Mouse (Mus musculus): ENCODE data around the gene Tnxb. TPM values are rescaled to one million over a fixed set of nuclear protein-coding genes. Genes with fewer than 3 reads are reported as not detected.

Gene Tnxb
- polyA plus RNA-seq, 1 experiment from 2014 or later = 0.77 TPM

GRCm38 (mm10) chr17:34659897-34660214 lies 10.5 kb upstream of the Tnxb start:
- H3K9me3 ChIP-seq (replicated peaks) = no peaks in the 10 kb centered on the region
- peaks cover 41% of the 10 kb centered on the region for H3K4me1 ChIP-seq (replicated peaks)
- ATAC-seq (ENCODE audit: insufficient number of reproducible peaks, low FRiP score) = no peak
- no peak overlapping the region for H3K9ac ChIP-seq
- peaks cover 33% of the 10 kb centered on the region for H3K27me3 ChIP-seq (replicated peaks)
- H3K36me3 ChIP-seq = no peaks in the 10 kb centered on the region
- no peak overlapping the region for H3K4me2 ChIP-seq
- WGBS = 57% methylated on average over 3 of the region's 3 CpGs
- H3K27ac ChIP-seq (ENCODE audit: poor library complexity, severe bottlenecking) = no peak overlapping the region
- H3K4me3 ChIP-seq = no peak overlapping the region

DNA sequence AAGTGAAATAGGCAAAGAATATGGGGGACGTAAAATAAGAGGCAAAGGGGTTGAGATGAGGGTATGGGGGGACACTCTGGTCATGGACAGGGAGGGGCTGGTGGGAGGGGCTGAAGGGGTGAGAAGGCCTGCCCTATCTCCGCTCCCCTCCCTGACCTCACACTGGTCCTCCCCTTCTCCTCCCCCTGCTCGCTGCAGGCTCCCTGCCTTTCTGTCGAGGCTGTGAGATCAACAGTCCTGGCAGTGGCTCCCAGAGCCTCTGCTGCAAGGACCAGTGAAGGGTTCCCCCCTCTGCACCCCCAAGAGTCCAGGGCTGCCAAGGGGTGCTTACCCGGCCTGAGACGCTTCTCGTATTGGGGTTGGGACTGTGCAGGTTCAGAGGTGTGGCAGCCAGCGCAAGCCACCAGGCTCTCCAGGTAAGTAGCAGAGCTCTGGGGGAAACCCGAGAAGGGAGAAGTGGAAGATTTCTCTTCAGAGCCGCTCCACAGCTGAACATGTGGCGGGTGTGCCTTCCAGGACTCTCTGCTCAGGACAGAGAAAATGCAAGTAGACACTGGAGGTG lies 10.0 kb upstream of the Tnxb start:
- WGBS = 27% methylated on average over 11 of the region's 11 CpGs
- Histone ChIP-seq H3K36me3 (no peaks in the 10 kb centered on the region), H3K4me2 (peak overlapping the region; percentile 60), H3K9me3 (replicated peaks) (no peaks in the 10 kb centered on the region), H3K27me3 (replicated peaks) (peaks cover 37% of the 10 kb centered on the region), H3K4me3 (no peak overlapping the region), H3K27ac (ENCODE audit: poor library complexity, severe bottlenecking) (no peak overlapping the region), H3K4me1 (replicated peaks) (peaks cover 36% of the 10 kb centered on the region), H3K9ac (no peak overlapping the region)
- ATAC-seq (ENCODE audit: insufficient number of reproducible peaks, low FRiP score) = no peak

DNA sequence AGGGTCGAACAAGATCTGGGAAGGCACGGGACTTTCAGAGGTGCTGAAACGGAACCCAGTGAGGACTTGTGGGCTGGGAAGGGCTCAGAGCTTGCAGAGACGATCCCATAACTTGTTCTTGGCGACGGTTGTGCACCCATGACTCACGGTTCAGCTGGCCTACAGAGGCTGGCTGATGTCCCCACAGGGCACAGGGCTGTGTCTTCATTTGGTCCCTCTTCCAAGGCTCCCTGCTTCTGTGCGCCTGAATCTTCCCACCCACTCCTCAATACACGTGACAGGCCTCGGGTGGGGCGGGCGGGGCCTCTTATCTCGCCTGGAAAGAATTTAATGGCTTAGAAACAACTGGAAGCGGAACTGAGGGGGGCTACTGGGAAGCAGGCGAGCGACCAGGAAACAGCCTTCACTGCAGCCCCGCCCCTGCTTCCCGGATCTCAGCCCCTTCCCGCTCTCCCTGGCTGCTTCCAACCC lies 9.2 kb upstream of the Tnxb start:
- H3K27ac ChIP-seq (ENCODE audit: poor library complexity, severe bottlenecking) = no peak overlapping the region
- peak overlapping the region; percentile 60 for H3K4me2 ChIP-seq
- peak overlapping the region; percentile 1; the same call in 1 of the 2 replicates for H3K9ac ChIP-seq
- ATAC-seq (ENCODE audit: insufficient number of reproducible peaks, low FRiP score) = peak; percentile 53; the same call in 1 of the 2 replicates
- 5% methylated on average over 19 of the region's 19 CpGs for WGBS
- peak overlapping the region; percentile 17 for H3K4me3 ChIP-seq
- H3K27me3 ChIP-seq (replicated peaks) = peaks cover 45% of the 10 kb centered on the region
- H3K36me3 ChIP-seq = no peaks in the 10 kb centered on the region
- no peaks in the 10 kb centered on the region for H3K9me3 ChIP-seq (replicated peaks)
- peaks cover 28% of the 10 kb centered on the region for H3K4me1 ChIP-seq (replicated peaks)

DNA sequence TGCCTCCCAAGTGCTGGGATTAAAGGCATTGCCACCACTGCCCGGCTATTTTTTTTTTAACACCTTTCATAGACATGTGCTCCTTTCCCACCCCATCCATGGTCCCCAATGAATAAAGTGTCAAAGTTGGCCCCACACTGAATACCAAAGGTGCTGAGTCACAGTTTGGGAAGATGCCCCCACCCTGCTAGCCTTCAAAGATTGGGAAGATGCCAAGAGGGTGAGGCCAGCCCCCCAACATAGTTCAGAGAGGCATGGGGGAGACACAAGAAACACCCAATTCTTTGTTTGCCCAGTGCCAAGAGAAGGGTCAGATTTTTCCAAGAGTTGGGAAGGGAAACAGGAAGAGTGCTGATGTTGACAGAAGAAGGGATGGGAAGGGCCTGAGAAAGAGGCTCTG lies 7.9 kb upstream of the Tnxb start:
- no peak for ATAC-seq (ENCODE audit: insufficient number of reproducible peaks, low FRiP score)
- WGBS = 71% methylated on average over 1 of the region's 1 CpGs

DNA sequence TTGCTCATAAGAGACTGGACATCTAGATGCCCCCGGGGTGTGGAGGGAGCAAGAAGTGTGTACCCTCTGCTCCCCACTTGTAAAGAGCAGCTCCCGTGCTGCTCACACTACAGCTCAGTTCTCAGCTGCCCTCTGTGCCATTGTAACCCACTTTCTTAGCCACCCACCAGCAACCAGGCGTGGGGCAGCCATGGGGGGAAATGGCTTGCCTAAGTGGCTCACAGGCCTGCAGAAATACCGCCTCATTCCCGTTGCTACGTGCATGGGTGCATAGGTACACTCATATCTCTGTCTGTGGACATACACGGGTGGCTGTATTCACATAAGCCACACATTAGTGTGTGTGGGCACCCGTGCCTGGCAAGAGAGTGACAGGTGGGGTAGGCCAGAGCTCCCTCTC lies 7.4 kb upstream of the Tnxb start:
- peaks cover 26% of the 10 kb centered on the region for H3K4me1 ChIP-seq (replicated peaks)
- H3K27me3 ChIP-seq (replicated peaks) = peaks cover 45% of the 10 kb centered on the region
- no peaks in the 10 kb centered on the region for H3K36me3 ChIP-seq
- no peak overlapping the region for H3K9ac ChIP-seq
- H3K9me3 ChIP-seq (replicated peaks) = no peaks in the 10 kb centered on the region; the same call in 1 of the 2 replicates
- 78% methylated on average over 8 of the region's 8 CpGs for WGBS
- H3K4me3 ChIP-seq = no peak overlapping the region
- no peak overlapping the region for H3K4me2 ChIP-seq
- ATAC-seq (ENCODE audit: insufficient number of reproducible peaks, low FRiP score) = no peak
- no peak overlapping the region for H3K27ac ChIP-seq (ENCODE audit: poor library complexity, severe bottlenecking)

More for the DNA sequence above, 7.9 kb upstream of the Tnxb start:
- H3K4me2 ChIP-seq = no peak overlapping the region
- H3K27me3 ChIP-seq (replicated peaks) = peaks cover 45% of the 10 kb centered on the region
- no peak overlapping the region for H3K4me3 ChIP-seq
- no peak overlapping the region for H3K27ac ChIP-seq (ENCODE audit: poor library complexity, severe bottlenecking)
- peaks cover 26% of the 10 kb centered on the region for H3K4me1 ChIP-seq (replicated peaks)
- no peaks in the 10 kb centered on the region for H3K9me3 ChIP-seq (replicated peaks)
- H3K36me3 ChIP-seq = no peaks in the 10 kb centered on the region
- no peak overlapping the region for H3K9ac ChIP-seq

DNA sequence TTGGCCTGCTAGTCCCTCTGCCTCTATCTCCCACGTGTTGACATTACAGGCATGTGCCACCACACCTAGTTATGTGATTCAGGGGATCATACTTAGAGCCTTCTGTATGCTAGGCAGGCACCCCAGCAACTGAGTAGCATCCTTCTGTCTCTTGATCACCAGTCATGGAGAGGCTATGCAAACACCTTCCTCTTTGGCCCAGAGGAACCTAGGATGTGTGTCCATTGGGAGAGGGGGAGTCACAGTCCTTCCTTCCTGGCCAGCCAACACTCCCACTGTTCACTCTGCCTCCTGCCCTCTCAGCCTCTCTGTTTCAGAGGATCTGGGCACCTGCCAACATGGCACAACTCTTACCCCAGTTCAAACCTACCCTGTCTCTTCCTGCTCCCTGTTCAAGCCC lies 6.8 kb upstream of the Tnxb start:
- Histone ChIP-seq H3K27ac (ENCODE audit: poor library complexity, severe bottlenecking) (no peak overlapping the region), H3K9me3 (replicated peaks) (no peaks in the 10 kb centered on the region; the same call in 1 of the 2 replicates), H3K27me3 (replicated peaks) (peaks cover 45% of the 10 kb centered on the region), H3K36me3 (no peaks in the 10 kb centered on the region), H3K4me2 (no peak overlapping the region), H3K4me1 (replicated peaks) (peaks cover 26% of the 10 kb centered on the region), H3K9ac (no peak overlapping the region), H3K4me3 (no peak overlapping the region)
- 34% methylated on average over 1 of the region's 1 CpGs for WGBS
- no peak for ATAC-seq (ENCODE audit: insufficient number of reproducible peaks, low FRiP score)

- WGBS = 59% methylated on average over 7 of the region's 7 CpGs
- H3K9me3 ChIP-seq (replicated peaks) = no peaks in the 10 kb centered on the region; the same call in 1 of the 2 replicates
- ATAC-seq (ENCODE audit: insufficient number of reproducible peaks, low FRiP score) = no peak
- H3K9ac ChIP-seq = no peak overlapping the region
- H3K27me3 ChIP-seq (replicated peaks) = peaks cover 42% of the 10 kb centered on the region
- no peaks in the 10 kb centered on the region for H3K36me3 ChIP-seq
- no peak overlapping the region for H3K4me2 ChIP-seq
- H3K27ac ChIP-seq (ENCODE audit: poor library complexity, severe bottlenecking) = no peak overlapping the region
- H3K4me1 ChIP-seq (replicated peaks) = peaks cover 22% of the 10 kb centered on the region
- H3K4me3 ChIP-seq = no peak overlapping the region
Observed at GRCm38 (mm10) chr17:34664472-34664871, 5.9 kb upstream of the Tnxb start.

GRCm38 (mm10) chr17:34671151-34672066 lies 1.1 kb downstream of the Tnxb start:
- peak overlapping the region; percentile 65 for H3K4me2 ChIP-seq
- H3K36me3 ChIP-seq = no peaks in the 10 kb centered on the region
- peaks cover 63% of the 10 kb centered on the region for H3K27me3 ChIP-seq (replicated peaks)
- ATAC-seq (ENCODE audit: insufficient number of reproducible peaks, low FRiP score) = no peak; the same call in 1 of the 2 replicates
- H3K9me3 ChIP-seq (replicated peaks) = no peaks in the 10 kb centered on the region; the same call in 1 of the 2 replicates
- peak overlapping the region; percentile 35 for H3K4me3 ChIP-seq
- peaks cover 36% of the 10 kb centered on the region for H3K4me1 ChIP-seq (replicated peaks)
- no peak overlapping the region for H3K27ac ChIP-seq (ENCODE audit: poor library complexity, severe bottlenecking)
- peak overlapping the region; percentile 53 for H3K9ac ChIP-seq
- 9% methylated on average over 93 of the region's 93 CpGs for WGBS

GRCm38 (mm10) chr17:34672246-34672792 lies 2.0 kb downstream of the Tnxb start:
- H3K4me3 ChIP-seq = peak overlapping the region; percentile 35
- no peak for ATAC-seq (ENCODE audit: insufficient number of reproducible peaks, low FRiP score)
- peaks cover 67% of the 10 kb centered on the region for H3K27me3 ChIP-seq (replicated peaks)
- H3K36me3 ChIP-seq = no peaks in the 10 kb centered on the region
- peak overlapping the region; percentile 65 for H3K4me2 ChIP-seq
- peak overlapping the region; percentile 53; the same call in 1 of the 2 replicates for H3K9ac ChIP-seq
- WGBS = 28% methylated on average over 49 of the region's 49 CpGs
- no peak overlapping the region for H3K27ac ChIP-seq (ENCODE audit: poor library complexity, severe bottlenecking)
- H3K4me1 ChIP-seq (replicated peaks) = peaks cover 36% of the 10 kb centered on the region
- no peaks in the 10 kb centered on the region; the same call in 1 of the 2 replicates for H3K9me3 ChIP-seq (replicated peaks)

DNA sequence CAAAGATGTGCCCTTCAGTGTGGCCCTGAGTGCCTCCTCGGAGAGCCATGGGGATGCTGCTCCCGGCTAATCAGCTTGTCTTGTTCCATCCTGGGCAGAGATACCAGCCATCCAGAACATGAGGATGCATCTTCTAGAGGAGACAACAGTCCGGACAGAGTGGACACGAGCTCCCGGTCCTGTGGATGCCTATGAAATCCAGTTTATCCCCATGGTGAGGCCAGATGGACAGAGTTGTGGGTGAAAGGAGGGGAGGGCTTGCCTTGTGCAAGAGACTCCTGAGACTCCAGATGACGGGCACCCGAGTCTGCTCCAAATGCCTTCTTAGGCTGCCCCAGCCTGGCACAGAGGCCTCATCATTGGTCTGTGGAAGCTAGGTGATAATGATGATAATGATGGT lies 2.8 kb downstream of the Tnxb start:
- 78% methylated on average over 7 of the region's 7 CpGs for WGBS
- Histone ChIP-seq H3K9ac (no peak overlapping the region), H3K9me3 (replicated peaks) (no peaks in the 10 kb centered on the region), H3K27ac (ENCODE audit: poor library complexity, severe bottlenecking) (no peak overlapping the region), H3K36me3 (no peaks in the 10 kb centered on the region), H3K4me1 (replicated peaks) (peaks cover 36% of the 10 kb centered on the region), H3K27me3 (replicated peaks) (peaks cover 75% of the 10 kb centered on the region), H3K4me3 (no peak overlapping the region), H3K4me2 (no peak overlapping the region)
- no peak for ATAC-seq (ENCODE audit: insufficient number of reproducible peaks, low FRiP score)

- Histone ChIP-seq H3K4me2 (no peak overlapping the region), H3K4me1 (replicated peaks) (peaks cover 36% of the 10 kb centered on the region), H3K27me3 (replicated peaks) (peaks cover 81% of the 10 kb centered on the region), H3K36me3 (no peaks in the 10 kb centered on the region), H3K9me3 (replicated peaks) (no peaks in the 10 kb centered on the region), H3K27ac (ENCODE audit: poor library complexity, severe bottlenecking) (no peak overlapping the region), H3K9ac (no peak overlapping the region), H3K4me3 (no peak overlapping the region)
- no peak for ATAC-seq (ENCODE audit: insufficient number of reproducible peaks, low FRiP score)
- 39% methylated on average over 11 of the region's 11 CpGs for WGBS
Observed at GRCm38 (mm10) chr17:34674524-34675204, 4.3 kb downstream of the Tnxb start.

Data from heart, embryonic 12.5 days (tissue).